Mouse (Mus musculus) adrenal gland, postnatal 25 days (tissue): ENCODE measurements around the gene Mak. TPM values are rescaled to one million over a fixed set of nuclear protein-coding genes. Genes with fewer than 3 reads are reported as not detected.
"Not testable (repeated sequence)": the region's sequence is repeated elsewhere in the genome, so short reads cannot be mapped to it uniquely, and the experiment has no call there.

Source experiments
- DNase-seq: peaks from one replicate; pipeline ENCODE4 v3.0.0; 2021; ENCODE audit warnings: mixed read lengths
- total RNA-seq: library from RNA; stranded (reverse); gene quantifications from 2 replicates; pipeline ENCODE4 v1.2.3, GENCODE M21; 2021

The Mak gene
- total RNA-seq, 1 experiment from 2014 or later = not detected

- not testable (repeated sequence) for DNase-seq
Observed at GRCm38 (mm10) chr13:40998537-40998936, 81.0 kb downstream of the Mak start.

DNA sequence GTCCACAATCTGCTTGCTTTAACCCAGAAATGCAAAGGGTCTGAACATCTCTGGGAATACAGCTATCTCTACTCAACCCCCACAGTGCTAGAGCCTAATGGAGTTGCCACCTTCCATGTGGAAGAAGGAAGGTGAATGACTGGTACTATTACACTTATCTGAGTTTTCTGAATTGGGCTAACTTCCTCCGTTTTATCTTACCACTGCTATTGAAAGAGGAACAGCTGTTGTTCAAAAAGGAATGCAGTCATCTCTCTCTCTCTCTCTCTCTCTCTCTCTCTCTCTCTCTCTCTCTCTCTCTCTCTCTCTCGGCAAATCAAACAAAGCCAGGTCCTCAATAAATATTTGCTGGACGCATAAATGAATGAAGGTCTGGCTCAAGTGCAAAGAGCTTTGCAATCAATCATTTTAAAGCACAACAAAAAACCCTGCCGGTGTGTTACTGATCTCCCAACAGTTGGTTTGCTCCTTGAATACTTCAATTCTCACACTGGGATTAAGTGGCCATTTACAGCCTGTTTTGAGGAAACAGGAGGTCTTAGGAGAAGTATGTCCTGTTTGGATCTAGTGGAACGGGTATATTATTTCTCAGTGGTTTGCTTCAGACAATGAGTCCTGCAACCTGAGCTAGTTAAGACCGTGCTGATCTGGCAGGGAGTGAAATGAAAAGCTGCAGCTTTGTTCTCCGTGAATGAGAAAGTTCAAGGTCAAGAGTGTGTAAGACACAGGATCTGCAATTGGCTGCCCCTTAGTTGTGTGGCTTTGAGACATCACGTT, 84.8 kb downstream of the Mak start:
- no peak for DNase-seq

DNA sequence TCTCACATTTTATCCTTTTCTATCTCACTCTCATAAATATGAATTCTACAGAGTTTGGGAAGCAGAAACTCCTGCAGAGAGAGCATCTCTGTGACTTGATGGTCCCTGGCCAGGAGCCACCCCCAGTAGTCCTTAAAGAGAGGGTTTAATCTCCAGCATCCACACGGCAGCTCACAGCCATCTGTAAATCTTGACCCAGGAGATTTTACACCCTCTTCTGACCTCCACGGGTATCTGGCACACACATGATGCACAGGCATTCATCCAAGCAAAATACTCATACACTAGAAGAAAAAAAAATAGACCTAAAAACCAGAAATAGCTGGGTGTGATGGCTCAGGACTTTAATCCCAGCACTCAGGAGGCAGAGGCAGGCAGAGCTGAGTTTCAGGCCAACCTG, 91.1 kb downstream of the Mak start:
- DNase-seq = no peak

DNA sequence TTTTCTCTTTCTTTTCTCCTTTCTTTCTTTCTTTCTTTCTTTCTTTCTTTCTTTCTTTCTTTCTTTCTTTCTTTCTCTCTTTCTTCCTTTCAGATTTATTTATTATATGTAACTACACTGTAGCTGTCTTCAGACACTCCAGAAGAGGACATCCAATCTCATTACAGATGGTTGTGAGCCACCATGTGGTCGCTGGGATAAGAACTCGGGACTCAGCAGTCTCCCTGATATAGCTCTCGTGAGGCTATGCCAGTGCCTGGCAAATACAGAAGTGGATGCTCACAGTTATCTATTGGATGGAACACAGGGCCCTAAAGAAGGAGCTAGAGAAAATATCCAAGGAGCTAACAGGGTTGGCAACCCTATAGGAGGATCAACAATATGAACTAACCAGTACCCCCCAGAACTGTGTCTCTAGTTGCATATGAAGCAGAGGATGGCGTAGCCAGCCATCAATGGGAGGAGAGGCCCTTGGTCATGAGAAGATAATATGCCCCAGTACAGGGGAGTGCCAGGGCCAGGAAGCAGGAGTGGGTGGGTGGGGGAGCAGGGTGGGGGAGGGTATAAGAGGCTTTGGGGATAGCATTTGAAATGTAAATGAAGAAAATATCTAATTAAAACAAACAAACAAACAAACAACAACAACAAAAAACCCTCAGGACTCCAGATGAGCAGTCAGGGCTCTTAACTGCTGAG, 91.8 kb downstream of the Mak start:
- not testable (repeated sequence) for DNase-seq

- DNase-seq = no peak
Observed at GRCm38 (mm10) chr13:40986081-40986480, 93.4 kb downstream of the Mak start.

DNA sequence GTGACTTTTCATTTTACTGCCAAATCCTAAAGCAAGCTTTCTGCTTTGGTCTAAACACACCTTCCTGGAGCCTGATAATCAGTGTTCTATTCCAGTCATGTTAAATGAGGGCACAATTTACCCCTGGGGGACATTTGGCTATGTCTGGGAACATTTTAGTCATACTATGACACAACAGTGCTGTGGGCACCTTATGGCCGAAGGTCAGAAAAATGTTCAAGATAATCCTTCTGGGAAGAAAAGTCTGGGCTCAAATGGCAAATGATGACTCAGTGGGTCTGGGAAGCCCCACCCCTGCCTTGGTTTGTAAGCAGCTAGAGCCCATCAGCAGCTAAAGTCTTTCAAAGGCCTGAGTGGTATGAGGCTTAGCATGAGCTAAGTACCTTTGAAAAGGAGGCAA, 96.7 kb downstream of the Mak start:
- DNase-seq = peak; percentile 14

GRCm38 (mm10) chr13:40979321-40979720, 100.2 kb downstream of the Mak start:
- no peak for DNase-seq

GRCm38 (mm10) chr13:40978652-40979051, 100.9 kb downstream of the Mak start:
- DNase-seq = no peak

DNA sequence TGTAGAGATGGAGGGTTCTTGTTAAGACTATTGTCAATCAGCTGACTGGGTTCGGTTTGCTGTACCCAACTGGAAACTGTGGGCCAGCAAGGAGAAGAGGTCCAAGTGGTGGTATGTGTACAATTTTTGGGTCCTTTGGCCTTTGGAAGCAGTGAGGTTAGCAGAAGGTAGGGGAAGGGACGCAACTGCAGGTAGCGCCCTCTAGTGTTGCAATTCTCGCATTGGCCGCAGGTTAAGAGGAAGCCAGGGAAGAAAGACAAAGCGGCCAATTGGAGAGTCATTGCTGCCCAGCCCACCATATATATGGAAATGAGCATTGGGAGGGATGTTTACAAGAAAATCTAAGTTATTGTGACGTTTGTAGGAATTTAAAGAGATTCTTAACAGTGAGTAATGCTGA, 101.9 kb downstream of the Mak start:
- DNase-seq = peak; percentile 56

Other genes starting within 250 kb of the Mak start
- gene Gcnt2, start 220.0 kb downstream of the Mak start, total RNA-seq = 7.2 and 7.3 TPM in 2 replicates
- gene Pak1ip1, start 78.7 kb downstream of the Mak start, total RNA-seq = 55.6 and 61.6 TPM in 2 replicates
- 160 and 178 TPM in 2 replicates for gene Tmem14c, start 63.4 kb downstream of the Mak start, total RNA-seq
- not detected in 2 replicates for gene Gcm2, start 31.3 kb upstream of the Mak start, total RNA-seq
- not detected in 2 replicates for gene Sycp2l, start 34.6 kb upstream of the Mak start, total RNA-seq
- 0.33 and 3.1 TPM in 2 replicates for gene Elovl2, start 140.7 kb upstream of the Mak start, total RNA-seq
- 11.0 and 14.4 TPM in 2 replicates for gene Smim13, start 170.1 kb upstream of the Mak start, total RNA-seq
- gene Gm17364, start 194.3 kb upstream of the Mak start, total RNA-seq = not detected in 2 replicates